ENCODE assay signal across 25 mouse cellular contexts in genomic region chr11:119950535-119950934, GRCm38 (mm10).
"Had no signal": no experiment of that assay in that cellular context is flagged by ENCODE, and none has a peak within 500 bp of the region (broad histone marks: within the 10 kb centered on the region; RNA-seq: fewer than 3 reads in every experiment).

No protein-coding gene starts in this region.

- ATAC-seq: hindbrain, postnatal 0 days; intestine, embryonic 16.5 days; liver, embryonic 12.5 days had no signal

- H3K4me3 ChIP-seq: heart, adult 2 months; heart, embryonic 13.5 days; heart, embryonic 15.5 days; hindbrain, embryonic 13.5 days; hindbrain, embryonic 15.5 days; limb, embryonic 13.5 days; limb, embryonic 15.5 days; liver, embryonic 12.5 days had no signal

- DNase-seq: gastrocnemius, postnatal 14 days; gastrocnemius, postnatal 36 days; heart, adult 11 months; heart, adult 2 months; heart, postnatal 14 days; heart, postnatal 36 days; kidney, adult 11 months; kidney, adult 2 months; kidney, postnatal 14 days; kidney, postnatal 36 days; layer of hippocampus, adult 9-11 months; layer of hippocampus, postnatal 36 days; left cerebral cortex, postnatal 4 days had no signal

- H3K4me2 ChIP-seq: heart, embryonic 11.5 days; heart, embryonic 13.5 days; heart, embryonic 15.5 days; hindbrain, embryonic 13.5 days; hindbrain, embryonic 15.5 days; limb, embryonic 13.5 days; limb, embryonic 15.5 days; liver, embryonic 12.5 days had no signal

- H3K27ac ChIP-seq: heart, adult 2 months; heart, embryonic 13.5 days; heart, embryonic 15.5 days; hindbrain, embryonic 13.5 days; hindbrain, embryonic 15.5 days; hindbrain, postnatal 0 days; kidney, postnatal 0 days; limb, embryonic 13.5 days; limb, embryonic 15.5 days; liver, embryonic 12.5 days; liver, embryonic 14.5 days had no signal

- H3K27me3 ChIP-seq: heart, embryonic 13.5 days; heart, embryonic 15.5 days; hindbrain, embryonic 15.5 days; limb, embryonic 13.5 days; limb, embryonic 15.5 days; liver, embryonic 12.5 days had no signal

- H3K9me3 ChIP-seq: heart, embryonic 13.5 days; heart, embryonic 15.5 days; hindbrain, embryonic 13.5 days; hindbrain, embryonic 15.5 days; limb, embryonic 13.5 days; limb, embryonic 15.5 days; liver, embryonic 12.5 days had no signal

- H3K9ac ChIP-seq: heart, embryonic 13.5 days; heart, embryonic 15.5 days; hindbrain, embryonic 13.5 days; hindbrain, embryonic 15.5 days; limb, embryonic 13.5 days; limb, embryonic 15.5 days; liver, embryonic 12.5 days; liver, embryonic 14.5 days had no signal

- H3K36me3 ChIP-seq: heart, embryonic 13.5 days; heart, embryonic 15.5 days; hindbrain, embryonic 13.5 days; hindbrain, embryonic 15.5 days; limb, embryonic 13.5 days; limb, embryonic 15.5 days; liver, embryonic 12.5 days had no signal
